Mouse (Mus musculus) Patski (cell line): ENCODE results near the gene Chchd3. TPM values are rescaled to one million over a fixed set of nuclear protein-coding genes. Genes with fewer than 3 reads are reported as not detected.

Source experiments
- ATAC-seq: fragments of 100-300 bp; one replicate; pipeline ENCODE4 v1.8.0; 2021
- CTCF ChIA-PET: fragments of 350-600 bp; sonication (Branson Sonifier 250); formaldehyde crosslinking; loops from one replicate; lab custom pipeline; 2022; ENCODE audit warnings: inconsistent platforms; lab: Charles Lee
- POLR2A ChIA-PET: fragments of 350-600 bp; sonication (Branson Sonifier 250); formaldehyde crosslinking; loops from one replicate; lab custom pipeline; 2022; ENCODE audit warnings: antibody characterized with exemption, inconsistent platforms; lab: Charles Lee
- DNase-seq: peaks from one replicate; pipeline ENCODE4 v3.0.0-alpha.2; 2011; ENCODE audit warnings: low read depth, low spot score
- H3K27me3 ChIP-seq: fragments of 371-371 bp; one replicate; pipeline ENCODE4 v1.5.1; 2021
- CTCF ChIP-seq: fragments of 100-300 bp; IDR thresholded peaks from one replicate; pipeline ENCODE4 v1.5.1; 2021
- in situ Hi-C: fragments of 300-500 bp; cut with MboI; formaldehyde crosslinking; loops from 3 replicates; pipeline ENCODE4 v1.11.1; 2018; ENCODE audit warnings: low pct_unique_long_range_greater_than_20kb, mixed read lengths
- polyA plus RNA-seq: library from polyadenylated mRNA; unstranded; gene quantifications from one replicate; pipeline ENCODE4 v1.2.3, GENCODE M21; 2021

Chchd3 gene
- 194 TPM for polyA plus RNA-seq

GRCm38 (mm10) chr6:33059735-33060576 lies at the start of gene Chchd3:
Gene Chchd3, minus strand, starts transcription at chr6:33060260.
- in situ Hi-C loops = no loop called here
- DNase-seq (peak; percentile 90), ATAC-seq (peak; percentile 100)
- CTCF ChIA-PET = no interaction called here
- no peak for TF ChIP-seq CTCF
- POLR2A ChIA-PET = interaction anchor here (0.9 kb wide), 1 partner anchor 31 kb away, joined by 4 read pairs; no protein-coding TSS in a partner anchor
- peaks cover 3% of the 10 kb centered on the region for H3K27me3 ChIP-seq

- in situ Hi-C loops = loop anchor here (25.0 kb wide), 3 partner anchors 492 to 1442 kb away; no protein-coding TSS in a partner anchor
- ChIA-PET CTCF (no interaction called here), POLR2A (no interaction called here)
- DNase-seq = no peak
- peaks cover 35% of the 10 kb centered on the region for H3K27me3 ChIP-seq
- no peak for ATAC-seq
- no peak for TF ChIP-seq CTCF
These were observed 44.6 kb upstream of the Chchd3 start for GRCm38 (mm10) chr6:33104661-33105060.

- peaks cover 20% of the 10 kb centered on the region for H3K27me3 ChIP-seq
- TF ChIP-seq CTCF = no peak
- no peak for ATAC-seq
- ChIA-PET CTCF (no interaction called here), POLR2A (no interaction called here)
- DNase-seq = no peak
- in situ Hi-C loops = no loop called here
These were observed 38.8 kb upstream of the Chchd3 start for GRCm38 (mm10) chr6:33098903-33099302.

GRCm38 (mm10) chr6:33094671-33095233 lies 34.7 kb upstream of the Chchd3 start:
- ATAC-seq = no peak
- in situ Hi-C loops = no loop called here
- no peaks in the 10 kb centered on the region for H3K27me3 ChIP-seq
- TF ChIP-seq CTCF = no peak
- ChIA-PET CTCF (no interaction called here), POLR2A (no interaction called here)
- no peak for DNase-seq

- H3K27me3 ChIP-seq = peaks cover 26% of the 10 kb centered on the region
- TF ChIP-seq CTCF = no peak
- ChIA-PET CTCF (no interaction called here), POLR2A (no interaction called here)
- ATAC-seq (no peak), DNase-seq (no peak)
- in situ Hi-C loops = no loop called here
These were observed 20.1 kb upstream of the Chchd3 start for GRCm38 (mm10) chr6:33080186-33080585.

GRCm38 (mm10) chr6:33078260-33078936 lies 18.3 kb upstream of the Chchd3 start:
- POLR2A ChIA-PET = no interaction called here
- DNase-seq = no peak
- CTCF ChIA-PET = no interaction called here
- in situ Hi-C loops = no loop called here
- ATAC-seq = no peak
- H3K27me3 ChIP-seq = peaks cover 28% of the 10 kb centered on the region
- TF ChIP-seq CTCF = no peak

GRCm38 (mm10) chr6:33066462-33066861 lies 6.4 kb upstream of the Chchd3 start:
- DNase-seq (no peak), ATAC-seq (no peak)
- CTCF ChIA-PET = interaction anchor here (0.5 kb wide), 1 partner anchor 17 kb away, joined by 3 read pairs; no protein-coding TSS in a partner anchor
- in situ Hi-C loops = no loop called here
- POLR2A ChIA-PET = no interaction called here
- TF ChIP-seq CTCF = no peak
- H3K27me3 ChIP-seq = peaks cover 19% of the 10 kb centered on the region

- no peaks in the 10 kb centered on the region for H3K27me3 ChIP-seq
- no peak for TF ChIP-seq CTCF
- ChIA-PET CTCF (no interaction called here), POLR2A (interaction anchor here (0.9 kb wide), 1 partner anchor 30 kb away, joined by 4 read pairs; no protein-coding TSS in a partner anchor)
- ATAC-seq = peak; percentile 9
- in situ Hi-C loops = no loop called here
- no peak for DNase-seq
These were observed 784 bp downstream of the Chchd3 start for GRCm38 (mm10) chr6:33059276-33059675.

- POLR2A ChIA-PET = no interaction called here
- in situ Hi-C loops = no loop called here
- DNase-seq = no peak
These were observed 3.7 kb downstream of the Chchd3 start for GRCm38 (mm10) chr6:33056392-33056791.

GRCm38 (mm10) chr6:33055663-33056062 lies 4.4 kb downstream of the Chchd3 start:
- ATAC-seq (no peak), DNase-seq (no peak)
- no peak for TF ChIP-seq CTCF
- H3K27me3 ChIP-seq = no peaks in the 10 kb centered on the region
- POLR2A ChIA-PET = no interaction called here
- in situ Hi-C loops = no loop called here
- CTCF ChIA-PET = no interaction called here

More at GRCm38 (mm10) chr6:33056392-33056791, 3.7 kb downstream of the Chchd3 start:
- no peaks in the 10 kb centered on the region for H3K27me3 ChIP-seq
- TF ChIP-seq CTCF = no peak
- no peak for ATAC-seq
- CTCF ChIA-PET = no interaction called here

GRCm38 (mm10) chr6:33054946-33055345 lies 5.1 kb downstream of the Chchd3 start:
- ChIA-PET CTCF (no interaction called here), POLR2A (no interaction called here)
- no peak for ATAC-seq
- DNase-seq = no peak
- H3K27me3 ChIP-seq = no peaks in the 10 kb centered on the region
- in situ Hi-C loops = no loop called here
- no peak for TF ChIP-seq CTCF
